Mouse (Mus musculus) testis, adult 2 months (tissue): Measurements from ENCODE around the gene Suz12.

ENCODE experiments used
- CTCF ChIP-seq: fragments of 200-500 bp; IDR thresholded peaks from 2 replicates; pipeline ENCODE4 v1.5.1; 2012; ENCODE audit warnings: low read depth, mild to moderate bottlenecking, inconsistent platforms, low read length, moderate library complexity; ENCODE audit not compliant: control insufficient read depth, insufficient read depth, insufficient replicate concordance
- POLR2A ChIP-seq: fragments of 200-500 bp; IDR thresholded peaks from 2 replicates; pipeline ENCODE4 v1.6.1; 2012; ENCODE audit warnings: low read depth, mild to moderate bottlenecking, inconsistent platforms, low read length, moderate library complexity; ENCODE audit not compliant: control insufficient read depth

DNA sequence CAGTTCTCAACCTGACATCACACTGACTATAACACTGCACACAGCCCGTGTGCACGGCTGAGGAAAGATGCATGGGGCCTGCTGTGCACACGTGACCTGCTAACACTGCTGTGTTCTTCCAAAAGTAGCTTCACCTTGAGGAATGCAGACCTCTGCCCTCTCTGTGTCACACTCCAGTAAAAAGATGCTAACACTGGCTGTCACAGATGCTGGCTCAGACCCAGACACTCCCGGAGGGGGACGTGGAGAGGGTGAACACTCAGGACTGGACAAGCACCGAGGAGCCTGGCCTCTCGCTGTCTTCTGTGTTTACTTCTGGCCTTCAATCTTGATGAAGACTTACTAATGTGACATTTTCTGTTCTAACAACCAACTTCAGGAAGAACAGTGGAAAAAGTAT, 54.0 kb downstream of the Suz12 start:
- TF ChIP-seq CTCF (no peak), POLR2A (no peak)
